Mouse (Mus musculus): ENCODE results near the gene Cops8.

The Cops8 gene

GRCm38 (mm10) chr1:90652553-90652952 is 49.8 kb downstream of the Cops8 start:
- no peak for DNase-seq

GRCm38 (mm10) chr1:90656492-90657245 is 53.9 kb downstream of the Cops8 start:
- no peak for DNase-seq

- DNase-seq, result no peak
Observed at GRCm38 (mm10) chr1:90657292-90658050, 54.7 kb downstream of the Cops8 start.

- no peak for DNase-seq
Observed at GRCm38 (mm10) chr1:90658581-90658980, 55.8 kb downstream of the Cops8 start.

GRCm38 (mm10) chr1:90660150-90660549 is 57.4 kb downstream of the Cops8 start:
- no peak for DNase-seq

- DNase-seq, result no peak
Observed at GRCm38 (mm10) chr1:90662491-90662890, 59.7 kb downstream of the Cops8 start.

Data from cerebellum, postnatal 36 days (tissue).